Mouse (Mus musculus): Measurements from ENCODE around the gene Slc2a5. TPM values are rescaled to one million over a fixed set of nuclear protein-coding genes. Genes with fewer than 3 reads are reported as not detected.

The Slc2a5 gene
- total and polyA plus RNA-seq, 3 experiments: 0.58 to 4.9 TPM; not detected in 1

DNA sequence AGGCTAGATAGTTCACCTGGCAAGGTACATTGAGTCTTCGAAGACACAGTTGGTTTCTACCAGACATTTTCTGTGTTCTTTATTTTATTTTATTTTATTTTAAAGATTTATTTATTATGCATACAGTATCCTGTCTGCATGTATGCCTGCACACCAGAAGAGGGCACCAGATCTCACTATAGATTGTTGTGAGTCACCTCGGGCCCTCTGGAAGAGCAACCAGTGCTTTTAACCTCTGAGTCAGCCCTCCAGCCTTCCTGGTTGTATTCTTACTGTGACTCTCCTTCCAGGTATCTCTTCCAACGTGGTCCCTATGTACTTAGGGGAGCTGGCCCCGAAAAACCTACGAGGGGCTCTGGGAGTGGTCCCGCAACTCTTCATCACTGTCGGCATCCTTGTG, 16.2 kb downstream of the Slc2a5 start:
- Histone ChIP-seq H3K4me3 (ENCODE audit: control insufficient read depth in 1 of 2, insufficient read depth in 1 of 2, low read depth in 2 of 2, low read length in 2 of 2) (no peak overlapping the region), H3K27ac (ENCODE audit: control insufficient read depth, low read depth, low read length) (no peak overlapping the region), H3K4me1 (ENCODE audit: control insufficient read depth in 1 of 2, insufficient read depth in 2 of 2, low read length in 2 of 2) (peaks cover 6 to 26% of the 10 kb centered on the region in 2 experiments), H3K79me2 (ENCODE audit: control insufficient read depth, insufficient read depth, low read length, poor library complexity) (no peaks in the 10 kb centered on the region), H3K9ac (ENCODE audit: control insufficient read depth, low read depth, low read length, poor library complexity, severe bottlenecking) (no peak overlapping the region), H3K9me3 (replicated peaks; ENCODE audit: insufficient read depth, low read length) (no peaks in the 10 kb centered on the region), H3K36me3 (ENCODE audit: control insufficient read depth in 1 of 2, insufficient read depth in 2 of 2, low read length in 2 of 2) (peaks cover 0 to 15% of the 10 kb centered on the region in 2 experiments; a peak in 2 of 4 replicates), H3K27me3 (ENCODE audit: control insufficient read depth in 1 of 2, insufficient read depth in 2 of 2, low read length in 2 of 2) (no peaks in the 10 kb centered on the region)
- TF ChIP-seq CHD2 (IDR thresholded peaks at IDR 0.05; ENCODE audit: low read length): no peak
- TF ChIP-seq CTCF (IDR thresholded peaks at IDR 0.05 in 2 of 3, conservative IDR thresholded peaks at IDR 0.05 in 1 of 3; ENCODE audit: control insufficient read depth in 1 of 3, insufficient read depth in 1 of 3, low read depth in 2 of 3, low read length in 3 of 3, poor library complexity in 1 of 3, severe bottlenecking in 1 of 3): peak in 2 of 3 experiments; percentile 10 to 29; a peak in 2 of 6 replicates
- TF ChIP-seq MAZ (IDR thresholded peaks at IDR 0.05; ENCODE audit: low read depth, low read length): no peak
- TF ChIP-seq USF2 (IDR thresholded peaks at IDR 0.05; ENCODE audit: borderline replicate concordance in 1 of 2, insufficient read depth in 1 of 2, low read depth in 1 of 2, low read length in 2 of 2): no peak
- TF ChIP-seq ZNF384 (IDR thresholded peaks at IDR 0.05; ENCODE audit: low read depth, low read length): no peak
- TF ChIP-seq MYB (IDR thresholded peaks at IDR 0.05; ENCODE audit: low read depth, low read length): no peak
- no peak for TF ChIP-seq KAT2A (conservative IDR thresholded peaks at IDR 0.05; ENCODE audit: low read depth, low read length)
- no peak for TF ChIP-seq RCOR1 (IDR thresholded peaks at IDR 0.05; ENCODE audit: low read depth, low read length)
- DNase-seq (ENCODE audit: low read depth, low spot score): peak; percentile 29

DNA sequence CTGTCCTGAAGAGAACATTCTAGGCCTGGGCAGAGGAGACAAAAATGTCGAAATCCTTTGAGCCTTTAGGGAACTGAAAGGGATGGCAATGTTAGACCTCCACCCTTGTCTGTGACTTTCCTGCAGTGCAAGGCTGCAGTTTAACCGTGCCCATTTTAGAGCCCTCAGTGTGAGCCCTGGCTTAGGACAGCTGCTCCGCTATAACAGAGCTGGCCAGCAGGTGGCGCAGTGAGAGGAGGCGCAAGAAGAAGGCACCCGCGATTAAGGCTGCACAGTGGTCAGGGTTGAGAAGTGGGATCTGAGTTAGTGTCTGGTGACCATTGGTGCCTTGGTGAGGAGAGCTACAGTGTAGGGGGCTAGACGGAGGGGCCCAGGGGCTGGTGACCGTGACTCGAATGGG, 17.6 kb downstream of the Slc2a5 start:
- Histone ChIP-seq H3K4me1 (ENCODE audit: control insufficient read depth in 1 of 2, insufficient read depth in 2 of 2, low read length in 2 of 2) (peaks cover 6 to 23% of the 10 kb centered on the region in 2 experiments), H3K36me3 (ENCODE audit: control insufficient read depth in 1 of 2, insufficient read depth in 2 of 2, low read length in 2 of 2) (peaks cover 0 to 15% of the 10 kb centered on the region in 2 experiments; a peak in 2 of 4 replicates), H3K9ac (ENCODE audit: control insufficient read depth, low read depth, low read length, poor library complexity, severe bottlenecking) (peak overlapping the region; percentile 55), H3K4me3 (ENCODE audit: control insufficient read depth in 1 of 2, insufficient read depth in 1 of 2, low read depth in 2 of 2, low read length in 2 of 2) (peak overlapping the region; percentile 49 to 62), H3K9me3 (replicated peaks; ENCODE audit: insufficient read depth, low read length) (no peaks in the 10 kb centered on the region), H3K27me3 (ENCODE audit: control insufficient read depth in 1 of 2, insufficient read depth in 2 of 2, low read length in 2 of 2) (no peaks in the 10 kb centered on the region), H3K27ac (ENCODE audit: control insufficient read depth, low read depth, low read length) (no peak overlapping the region), H3K79me2 (ENCODE audit: control insufficient read depth, insufficient read depth, low read length, poor library complexity) (no peaks in the 10 kb centered on the region)
- peak; percentile 91 for DNase-seq (ENCODE audit: low read depth, low spot score)
- TF ChIP-seq CHD2 (IDR thresholded peaks at IDR 0.05; ENCODE audit: low read length) (no peak), SMC3 (IDR thresholded peaks at IDR 0.05; ENCODE audit: low read depth, low read length) (peak; percentile 54), ZKSCAN1 (IDR thresholded peaks at IDR 0.05; ENCODE audit: low read depth, low read length) (0 out of 2 replicates have a peak, but pooled peaks have one; percentile 66), SIN3A (IDR thresholded peaks at IDR 0.05; ENCODE audit: low read length) (peak; percentile 50; the same call in 1 of the 2 replicates), GATA1 (IDR thresholded peaks at IDR 0.05; ENCODE audit: low read depth, low read length) (no peak), MYC (IDR thresholded peaks at IDR 0.05; ENCODE audit: low read depth, low read length) (no peak), ELF1 (IDR thresholded peaks at IDR 0.05; ENCODE audit: low read depth, low read length) (no peak), POLR2A (IDR thresholded peaks at IDR 0.05; ENCODE audit: control insufficient read depth in 1 of 2, insufficient read depth in 1 of 2, low read depth in 1 of 2, low read length in 2 of 2, poor library complexity in 1 of 2) (no peak), CHD1 (IDR thresholded peaks at IDR 0.05; ENCODE audit: low read depth, low read length) (no peak), RCOR1 (IDR thresholded peaks at IDR 0.05; ENCODE audit: low read depth, low read length) (no peak), ETS1 (IDR thresholded peaks at IDR 0.05; ENCODE audit: low read depth, low read length) (no peak), MAZ (IDR thresholded peaks at IDR 0.05; ENCODE audit: low read depth, low read length) (no peak), E2F4 (IDR thresholded peaks at IDR 0.05; ENCODE audit: borderline replicate concordance, low read depth, low read length) (no peak), EP300 (IDR thresholded peaks at IDR 0.05; ENCODE audit: low read depth in 1 of 2, low read length in 2 of 2) (no peak), POLR2AphosphoS2 (IDR thresholded peaks at IDR 0.05; ENCODE audit: low read length) (no peak), RAD21 (IDR thresholded peaks at IDR 0.05; ENCODE audit: low read depth, low read length) (peak; percentile 9), MXI1 (IDR thresholded peaks at IDR 0.05; ENCODE audit: low read depth, low read length) (no peak; the same call in 1 of the 2 replicates), NRF1 (IDR thresholded peaks at IDR 0.05; ENCODE audit: insufficient read depth, low read depth, low read length, poor library complexity, severe bottlenecking) (no peak), MAX (IDR thresholded peaks at IDR 0.05; ENCODE audit: low read length) (no peak), MEF2A (IDR thresholded peaks at IDR 0.05; ENCODE audit: extremely low read depth, insufficient replicate concordance, low read depth, low read length, poor library complexity, severe bottlenecking) (no peak), ZNF384 (IDR thresholded peaks at IDR 0.05; ENCODE audit: low read depth, low read length) (peak; percentile 53; the same call in 1 of the 2 replicates), MAFK (IDR thresholded peaks at IDR 0.05; ENCODE audit: borderline replicate concordance, low read depth, low read length) (no peak), NELFE (IDR thresholded peaks at IDR 0.05; ENCODE audit: low read depth, low read length) (no peak), BHLHE40 (IDR thresholded peaks at IDR 0.05; ENCODE audit: borderline replicate concordance, low read depth, low read length) (no peak), ZMIZ1 (IDR thresholded peaks at IDR 0.05; ENCODE audit: low read depth, low read length) (no peak), UBTF (IDR thresholded peaks at IDR 0.05; ENCODE audit: borderline replicate concordance, insufficient read depth, low read depth, low read length) (no peak), CTCF (IDR thresholded peaks at IDR 0.05 in 2 of 3, conservative IDR thresholded peaks at IDR 0.05 in 1 of 3; ENCODE audit: control insufficient read depth in 1 of 3, insufficient read depth in 1 of 3, low read depth in 2 of 3, low read length in 3 of 3, poor library complexity in 1 of 3, severe bottlenecking in 1 of 3) (peak; percentile 91 to 98 (median 97))

Data from MEL (cell line).